Mouse (Mus musculus) ZHBTc4 (cell line): ENCODE measurements at regions not wholly inside any gene's neighbourhood (a gene's known extent, or its start where the extent isn't known, plus 50 kb on each side); places are given as distances from the start of the nearest gene placed in this dataset.
A peak's percentile ranks its signal among the peaks of the same experiment; 100 is the strongest.

Experiments
- DNase-seq: peaks from one replicate; pipeline ENCODE4 v3.0.0-alpha.2; 2011; ENCODE audit warnings: low read depth, low spot score

- DNase-seq, result peak; percentile 2
Measured at GRCm38 (mm10) chrX:97434327-97434726, 57.3 kb upstream of the Eda2r start.

- DNase-seq, result peak; percentile 32
Measured at GRCm38 (mm10) chrX:97431391-97431803, 54.4 kb upstream of the Eda2r start.
